Mouse (Mus musculus) kidney, adult 2 months (tissue): ENCODE results near the gene Shpk.

Source experiments
- CTCF ChIP-seq: fragments of 200-500 bp; conservative IDR thresholded peaks from 2 replicates; pipeline ENCODE4 v1.5.1; 2011; ENCODE audit warnings: low read depth, mild to moderate bottlenecking, control low read depth, low read length, moderate library complexity, mixed read lengths; ENCODE audit not compliant: insufficient read depth, insufficient read length
- POLR2A ChIP-seq: fragments of 200-500 bp; IDR thresholded peaks from one replicate; pipeline ENCODE4 v1.6.1; 2011; ENCODE audit warnings: low read depth, low read length, control low read depth

DNA sequence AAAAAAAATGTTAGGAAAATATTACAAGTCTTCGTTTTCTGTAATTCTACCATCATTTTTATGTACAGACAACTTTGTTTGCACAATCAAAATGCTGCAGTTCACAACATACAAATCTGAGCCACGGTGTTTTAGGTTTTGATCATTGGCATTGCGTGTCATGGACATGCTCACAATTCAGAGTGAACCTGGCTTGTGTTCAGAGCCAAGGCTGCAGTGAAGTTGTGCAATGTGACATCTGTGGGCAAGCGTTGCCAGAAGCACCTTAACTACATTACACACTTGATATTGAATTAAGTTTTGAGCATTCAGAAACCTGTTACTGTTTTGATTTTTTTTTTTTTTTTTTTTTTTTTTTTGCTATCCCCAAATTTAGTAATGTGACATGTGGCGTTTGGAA is 30.8 kb downstream of the Shpk start:
- TF ChIP-seq CTCF (no peak), POLR2A (no peak)
